In genomic region chr1:167268360-167269063, GRCm38 (mm10) we compare ENCODE assay signal across 8 mouse cellular contexts. TPM values are rescaled to one million over a fixed set of nuclear protein-coding genes. Genes with fewer than 3 reads are reported as not detected.
DNase-seq lines count a peak whose midpoint lies in the region; ATAC-seq and TF ChIP-seq lines count a peak whose summit lies in the region.
"Had no signal": no experiment of that assay in that cellular context is flagged by ENCODE, and none has a peak within 500 bp of the region (broad histone marks: within the 10 kb centered on the region; RNA-seq: fewer than 3 reads in every experiment).

No protein-coding gene starts in this region.

- H3K9me3 ChIP-seq in limb, embryonic 13.5 days = no peaks in the 10 kb centered on the region
- H3K9me3 ChIP-seq in limb, embryonic 10.5 days (replicated peaks) = no peaks in the 10 kb centered on the region
- no peaks in the 10 kb centered on the region for H3K9me3 ChIP-seq in G1E (replicated peaks)

- no peak for DNase-seq in limb, embryonic 10.5 days (ENCODE audit: low spot score)
- DNase-seq in G1E (ENCODE audit: low spot score) = no peak
- DNase-seq in cerebellum, postnatal 25 days = no peak
- no peak for DNase-seq in left cerebral cortex, postnatal 36 days (ENCODE audit: low spot score in 2 of 2)
- DNase-seq: kidney, adult 11 months had no signal

- intact Hi-C loops in left cerebral cortex, postnatal 36 days (cut with DNase I) = no loop called here

- peak overlapping the region; percentile 52; the same call in 1 of the 2 replicates for H3K4me2 ChIP-seq in limb, embryonic 13.5 days (replicated peaks)

- no peaks in the 10 kb centered on the region for H3K27me3 ChIP-seq in limb, embryonic 13.5 days
- H3K27me3 ChIP-seq in limb, embryonic 10.5 days (ENCODE audit: low read depth, poor library complexity, severe bottlenecking) = no peaks in the 10 kb centered on the region
- no peaks in the 10 kb centered on the region for H3K27me3 ChIP-seq in G1E (ENCODE audit: insufficient read depth, low read length)

- H3K36me3 ChIP-seq in limb, embryonic 13.5 days = no peaks in the 10 kb centered on the region
- peaks cover 32% of the 10 kb centered on the region for H3K36me3 ChIP-seq in limb, embryonic 10.5 days
- peaks cover 81% of the 10 kb centered on the region for H3K36me3 ChIP-seq in G1E (replicated peaks)

- H3K9ac ChIP-seq in limb, embryonic 13.5 days = no peak overlapping the region; the same call in 1 of the 2 replicates

- no peak for ATAC-seq in limb, embryonic 13.5 days (ENCODE audit: low FRiP score, low read depth)
- ATAC-seq in G1E (ENCODE audit: extremely low read depth, insufficient number of reproducible peaks, low FRiP score, poor library complexity, severe bottlenecking) = no peak
- peak; percentile 53 for ATAC-seq in megakaryocyte progenitor cell, adult 5-6 weeks (replicated peaks; ENCODE audit: poor library complexity)

- peaks cover 45% of the 10 kb centered on the region for H3K4me1 ChIP-seq in limb, embryonic 13.5 days
- H3K4me1 ChIP-seq in limb, embryonic 10.5 days = peaks cover 54% of the 10 kb centered on the region
- peaks cover 95% of the 10 kb centered on the region for H3K4me1 ChIP-seq in G1E (ENCODE audit: insufficient read depth, low read depth, low read length)
- H3K4me1 ChIP-seq in embryonic fibroblast, embryonic 13.5 days (ENCODE audit: control insufficient read depth, insufficient read depth, low read length) = peaks cover 23% of the 10 kb centered on the region

- no peak for TF ChIP-seq POLR2A in embryonic fibroblast, embryonic 13.5 days (IDR thresholded peaks at IDR 0.05; ENCODE audit: low read depth, low read length)

- 85% methylated on average over 9 of the region's 9 CpGs for WGBS in limb, embryonic 13.5 days
- 90% methylated on average over 9 of the region's 9 CpGs for WGBS in limb, embryonic 10.5 days

- H3K4me3 ChIP-seq in limb, embryonic 13.5 days = no peak overlapping the region
- H3K4me3 ChIP-seq in limb, embryonic 10.5 days = no peak overlapping the region
- peak overlapping the region; percentile 58; the same call in 1 of the 2 replicates for H3K4me3 ChIP-seq in G1E (ENCODE audit: low read depth, low read length)
- H3K4me3 ChIP-seq in embryonic fibroblast, embryonic 13.5 days (ENCODE audit: insufficient read depth, low read length) = no peak overlapping the region

- no peak overlapping the region for H3K27ac ChIP-seq in limb, embryonic 13.5 days
- H3K27ac ChIP-seq in limb, embryonic 10.5 days = no peak overlapping the region
- peak overlapping the region; percentile 98 for H3K27ac ChIP-seq in embryonic fibroblast, embryonic 13.5 days (ENCODE audit: insufficient read depth, low read length)

- no peak for TF ChIP-seq CTCF in G1E (IDR thresholded peaks at IDR 0.05; ENCODE audit: low read depth, low read length)
- TF ChIP-seq CTCF in embryonic fibroblast, embryonic 13.5 days (IDR thresholded peaks at IDR 0.05; ENCODE audit: borderline replicate concordance, insufficient read depth, low read length) = no peak

RNA-seq across cellular contexts. Expression of gene Uck2, which starts 16.6 kb away (rescaled TPM):
- 78.3 and 83.2 TPM in 2 replicates for polyA plus RNA-seq in limb, embryonic 13.5 days (2015; fragmentation: Nextera tagmentation; extraction: Ambion mirVana)
- polyA plus RNA-seq in limb, embryonic 10.5 days (2016; fragmentation: Nextera tagmentation; extraction: Ambion mirVana) = 138 and 172 TPM in 2 replicates
- total RNA-seq in G1E (2014; fragmentation: Nextera tagmentation) = 465 and 522 TPM in 2 replicates
- total RNA-seq in G1E (2017) = 182 and 249 TPM in 2 replicates
- polyA plus RNA-seq in G1E (2012) = 555 and 575 TPM in 2 replicates
- polyA plus RNA-seq in embryonic fibroblast, embryonic 13.5 days (2011; ENCODE audit: insufficient read length, low read depth, missing spikeins) = 132 and 164 TPM in 2 replicates
- total RNA-seq in megakaryocyte progenitor cell, adult 5-6 weeks (2015) = 228 and 234 TPM in 2 replicates
- total RNA-seq in megakaryocyte progenitor cell, adult 5-6 weeks (2017) = 234 and 288 TPM in 2 replicates
- 10 to 100 TPM; 37.4 to 42.5 TPM for total RNA-seq in left cerebral cortex, postnatal 36 days (2021)

RNA-seq across cellular contexts. Expression of gene Tmco1, which starts 39.7 kb away (rescaled TPM):
- 80.4 and 81.8 TPM in 2 replicates for polyA plus RNA-seq in limb, embryonic 13.5 days (2015; fragmentation: Nextera tagmentation; extraction: Ambion mirVana)
- polyA plus RNA-seq in limb, embryonic 10.5 days (2016; fragmentation: Nextera tagmentation; extraction: Ambion mirVana) = 60.9 and 64.4 TPM in 2 replicates
- total RNA-seq in G1E (2014; fragmentation: Nextera tagmentation) = 66.0 and 68.2 TPM in 2 replicates
- total RNA-seq in G1E (2017) = 104 and 121 TPM in 2 replicates
- 10.8 and 12.8 TPM in 2 replicates for polyA plus RNA-seq in G1E (2012)
- 81.7 and 105 TPM in 2 replicates for polyA plus RNA-seq in embryonic fibroblast, embryonic 13.5 days (2011; ENCODE audit: insufficient read length, low read depth, missing spikeins)
- 168 and 183 TPM in 2 replicates for total RNA-seq in megakaryocyte progenitor cell, adult 5-6 weeks (2015)
- 176 and 178 TPM in 2 replicates for total RNA-seq in megakaryocyte progenitor cell, adult 5-6 weeks (2017)
- 10 to 100 TPM; 42.6 to 46.5 TPM for total RNA-seq in left cerebral cortex, postnatal 36 days (2021)
